In genomic region chr16:93193921-93194481, GRCm38 (mm10) we compare ENCODE assay signal across 30 mouse cellular contexts.
DNase-seq lines count a peak whose midpoint lies in the region; ATAC-seq and TF ChIP-seq lines count a peak whose summit lies in the region.
"Had no signal": no experiment of that assay in that cellular context is flagged by ENCODE, and none has a peak within 500 bp of the region (broad histone marks: within the 10 kb centered on the region; RNA-seq: fewer than 3 reads in every experiment).

No protein-coding gene starts in this region.

- TF ChIP-seq EP300 in liver, postnatal 0 days (IDR thresholded peaks at IDR 0.05; ENCODE audit: low read depth), result no peak

- 0 out of 2 replicates have a peak overlapping the region, but pooled peaks have one; percentile 16 for H3K27ac ChIP-seq in liver, embryonic 12.5 days
- no peak overlapping the region for H3K27ac ChIP-seq in liver, postnatal 0 days (ENCODE audit: low read depth)
- H3K27ac ChIP-seq: embryonic facial prominence, embryonic 13.5 days; forebrain, embryonic 10.5 days; kidney, embryonic 15.5 days; layer of hippocampus, adult 2 months; limb, embryonic 10.5 days; limb, embryonic 15.5 days; macrophage; midbrain, embryonic 10.5 days; midbrain, embryonic 15.5 days had no signal

- H3K4me2 ChIP-seq in liver, embryonic 12.5 days, result no peak overlapping the region
- H3K4me2 ChIP-seq in liver, postnatal 0 days (ENCODE audit: low read depth, low read length), result no peak overlapping the region
- H3K4me2 ChIP-seq: embryonic facial prominence, embryonic 13.5 days; kidney, embryonic 15.5 days; limb, embryonic 15.5 days; midbrain, embryonic 15.5 days had no signal

- H3K36me3 ChIP-seq in liver, embryonic 12.5 days, result no peaks in the 10 kb centered on the region
- H3K36me3 ChIP-seq in liver, postnatal 0 days (replicated peaks; ENCODE audit: insufficient read depth, low read length), result no peaks in the 10 kb centered on the region
- H3K36me3 ChIP-seq: embryonic facial prominence, embryonic 13.5 days; forebrain, embryonic 10.5 days; kidney, embryonic 15.5 days; limb, embryonic 10.5 days; limb, embryonic 15.5 days; midbrain, embryonic 10.5 days; midbrain, embryonic 15.5 days had no signal

- DNase-seq in adrenal gland, postnatal 10 days, result peak; percentile 25
- no peak for DNase-seq in adrenal gland, adult 8-10 months
- DNase-seq in liver, postnatal 0 days, result no peak
- DNase-seq in ovary, postnatal 36 days (ENCODE audit: low spot score), result peak; percentile 51
- no peak for DNase-seq in ovary, postnatal 10 days (ENCODE audit: low spot score)
- DNase-seq in testis, postnatal 14 days (ENCODE audit: low spot score), result peak; percentile 39
- DNase-seq in left cerebral cortex, postnatal 10 days (ENCODE audit: extremely low spot score in 1 of 2, low spot score in 2 of 2), result no peak
- DNase-seq: cerebellum, adult 11 months; cerebellum, adult 9-11 months; gastrocnemius, postnatal 10 days; kidney, adult 18-20 months; layer of hippocampus, postnatal 36 days; lung, adult 2 months; lung, postnatal 10 days; retina, postnatal 1 day; right cerebral cortex, postnatal 14 days; thymus, adult 18-20 months; thymus, postnatal 25 days had no signal

- H3K4me1 ChIP-seq in liver, embryonic 12.5 days, result peaks cover 62% of the 10 kb centered on the region
- peaks cover 15% of the 10 kb centered on the region for H3K4me1 ChIP-seq in liver, postnatal 0 days (ENCODE audit: insufficient read depth)
- H3K4me1 ChIP-seq: forebrain, embryonic 10.5 days; limb, embryonic 10.5 days; limb, embryonic 15.5 days; midbrain, embryonic 10.5 days; midbrain, embryonic 15.5 days had no signal

- intact Hi-C loops in left cerebral cortex, postnatal 10 days (cut with DNase I), result no loop called here

- no peak overlapping the region for H3K4me3 ChIP-seq in liver, embryonic 12.5 days
- H3K4me3 ChIP-seq in liver, postnatal 0 days (ENCODE audit: low read depth, low read length), result no peak overlapping the region
- H3K4me3 ChIP-seq: embryonic facial prominence, embryonic 13.5 days; forebrain, embryonic 10.5 days; kidney, embryonic 15.5 days; layer of hippocampus, adult 2 months; limb, embryonic 10.5 days; limb, embryonic 15.5 days; midbrain, embryonic 10.5 days; midbrain, embryonic 15.5 days had no signal

- H3K9ac ChIP-seq in liver, embryonic 12.5 days, result no peak overlapping the region
- no peak overlapping the region for H3K9ac ChIP-seq in liver, postnatal 0 days (replicated peaks)
- H3K9ac ChIP-seq: embryonic facial prominence, embryonic 13.5 days; kidney, embryonic 15.5 days; limb, embryonic 15.5 days; midbrain, embryonic 15.5 days had no signal

- 56% methylated on average over 7 of the region's 7 CpGs for WGBS in liver, embryonic 12.5 days (ENCODE audit: insufficient replicate concordance)
- WGBS in liver, postnatal 0 days (ENCODE audit: insufficient replicate concordance), result 49% methylated on average over 7 of the region's 7 CpGs

- no peaks in the 10 kb centered on the region for H3K9me3 ChIP-seq in liver, embryonic 12.5 days (replicated peaks)
- H3K9me3 ChIP-seq in liver, postnatal 0 days (ENCODE audit: low read length), result no peaks in the 10 kb centered on the region
- H3K9me3 ChIP-seq: embryonic facial prominence, embryonic 13.5 days; forebrain, embryonic 10.5 days; kidney, embryonic 15.5 days; limb, embryonic 10.5 days; limb, embryonic 15.5 days; midbrain, embryonic 10.5 days; midbrain, embryonic 15.5 days had no signal

- peaks cover 6% of the 10 kb centered on the region; the same call in 1 of the 2 replicates for H3K27me3 ChIP-seq in liver, embryonic 12.5 days (replicated peaks)
- H3K27me3 ChIP-seq in liver, postnatal 0 days (ENCODE audit: insufficient read depth, low read length), result no peaks in the 10 kb centered on the region
- H3K27me3 ChIP-seq: embryonic facial prominence, embryonic 13.5 days; kidney, embryonic 15.5 days; limb, embryonic 15.5 days; midbrain, embryonic 15.5 days had no signal

- ATAC-seq in liver, embryonic 12.5 days, result no peak
- no peak for ATAC-seq in liver, postnatal 0 days
- ATAC-seq: forebrain, embryonic 16.5 days; hindbrain, embryonic 16.5 days; midbrain, embryonic 15.5 days had no signal

- no peak for TF ChIP-seq CTCF in liver, postnatal 0 days (IDR thresholded peaks at IDR 0.05; ENCODE audit: low read depth)

Comparison
In these comparisons a context has a peak if more than half of its experiments do, and no peak if none do; other contexts are left out.
1. DNase-seq: peak in adrenal gland, postnatal 10 days (single experiment), ovary, postnatal 36 days (single experiment) and testis, postnatal 14 days (single experiment); none in adrenal gland, adult 8-10 months (single experiment), liver, postnatal 0 days (single experiment), ovary, postnatal 10 days (single experiment) and left cerebral cortex, postnatal 10 days (0 of 2).